18 mouse cellular contexts compared by ENCODE assay signal in the genomic region with DNA sequence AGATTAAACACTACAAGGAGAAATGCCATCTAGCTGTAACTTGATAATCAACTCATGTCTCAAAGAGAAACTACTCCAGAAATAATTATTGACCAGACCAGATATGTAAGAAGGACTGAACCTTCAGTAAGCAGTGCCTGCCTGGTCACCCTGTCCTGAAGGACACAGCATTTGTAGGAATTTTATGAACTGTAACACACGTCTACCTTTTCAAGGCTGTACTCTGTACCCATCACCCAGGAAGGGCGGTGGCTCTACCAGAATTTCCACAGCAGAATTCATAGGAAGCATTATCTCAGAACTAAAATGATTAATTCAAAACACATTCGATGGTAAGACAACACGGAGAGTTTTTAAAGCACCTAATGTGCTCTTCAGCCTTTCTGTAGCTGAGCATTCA. TPM values are rescaled to one million over a fixed set of nuclear protein-coding genes. Genes with fewer than 3 reads are reported as not detected.
DNase-seq lines count a peak whose midpoint lies in the region; ATAC-seq and TF ChIP-seq lines count a peak whose summit lies in the region.
"Had no signal": no experiment of that assay in that cellular context is flagged by ENCODE, and none has a peak within 500 bp of the region (broad histone marks: within the 10 kb centered on the region; RNA-seq: fewer than 3 reads in every experiment).

No protein-coding gene starts in this region.

- DNase-seq in spleen, adult 2 months (ENCODE audit: low read depth in 1 of 2, low spot score in 2 of 2) = no peak
- DNase-seq in spleen, adult 18-20 months = no peak
- DNase-seq in thymus, postnatal 25 days = peak; percentile 53
- no peak for DNase-seq in cerebellum, postnatal 10 days
- DNase-seq: adrenal gland, adult 8-10 months; cerebellum, postnatal 36 days; kidney, postnatal 14 days; retina, postnatal 1 day had no signal

- H3K4me3 ChIP-seq in spleen, adult 2 months (ENCODE audit: extremely low read depth, insufficient read depth, insufficient read length) = peak overlapping the region; percentile 72
- H3K4me3 ChIP-seq in liver, embryonic 15.5 days (replicated peaks) = peak overlapping the region; percentile 37
- H3K4me3 ChIP-seq in midbrain, embryonic 16.5 days (ENCODE audit: low read depth, low read length) = no peak overlapping the region
- H3K4me3 ChIP-seq: embryonic facial prominence, embryonic 13.5 days; forebrain, embryonic 15.5 days; hindbrain, embryonic 10.5 days; intestine, embryonic 15.5 days; limb, embryonic 10.5 days; midbrain, embryonic 13.5 days had no signal

- no peaks in the 10 kb centered on the region for H3K9me3 ChIP-seq in liver, embryonic 15.5 days (replicated peaks)
- no peaks in the 10 kb centered on the region for H3K9me3 ChIP-seq in midbrain, embryonic 16.5 days (replicated peaks; ENCODE audit: control insufficient read depth, low read length, poor library complexity, severe bottlenecking)
- H3K9me3 ChIP-seq: embryonic facial prominence, embryonic 13.5 days; forebrain, embryonic 15.5 days; hindbrain, embryonic 10.5 days; intestine, embryonic 15.5 days; limb, embryonic 10.5 days; midbrain, embryonic 13.5 days had no signal

- no peak overlapping the region for H3K9ac ChIP-seq in liver, embryonic 15.5 days
- no peak overlapping the region for H3K9ac ChIP-seq in midbrain, embryonic 16.5 days (ENCODE audit: low read depth, low read length)
- H3K9ac ChIP-seq: embryonic facial prominence, embryonic 13.5 days; forebrain, embryonic 15.5 days; intestine, embryonic 15.5 days; midbrain, embryonic 13.5 days had no signal

- peaks cover 13% of the 10 kb centered on the region for H3K4me1 ChIP-seq in spleen, adult 2 months (ENCODE audit: control insufficient read depth, insufficient read depth, insufficient read length)
- no peaks in the 10 kb centered on the region for H3K4me1 ChIP-seq in liver, embryonic 15.5 days (replicated peaks)
- H3K4me1 ChIP-seq in midbrain, embryonic 16.5 days (ENCODE audit: control insufficient read depth, insufficient read depth, low read length) = no peaks in the 10 kb centered on the region
- H3K4me1 ChIP-seq: embryonic facial prominence, embryonic 13.5 days; forebrain, embryonic 15.5 days; hindbrain, embryonic 10.5 days; intestine, embryonic 15.5 days; limb, embryonic 10.5 days; midbrain, embryonic 13.5 days had no signal

- no peak for TF ChIP-seq CTCF in spleen, adult 2 months (IDR thresholded peaks at IDR 0.05; ENCODE audit: extremely low read depth, insufficient read depth, insufficient read length, insufficient replicate concordance)

- H3K27me3 ChIP-seq in spleen, adult 2 months (ENCODE audit: control insufficient read depth, insufficient read depth, low read length) = no peaks in the 10 kb centered on the region
- H3K27me3 ChIP-seq in liver, embryonic 15.5 days = no peaks in the 10 kb centered on the region
- no peaks in the 10 kb centered on the region for H3K27me3 ChIP-seq in midbrain, embryonic 16.5 days (ENCODE audit: control insufficient read depth, insufficient read depth, low read depth, low read length)
- H3K27me3 ChIP-seq: embryonic facial prominence, embryonic 13.5 days; forebrain, embryonic 15.5 days; intestine, embryonic 15.5 days; midbrain, embryonic 13.5 days had no signal

- H3K36me3 ChIP-seq in spleen, adult 2 months (ENCODE audit: control insufficient read depth, insufficient read depth, low read length) = peaks cover 11% of the 10 kb centered on the region
- no peaks in the 10 kb centered on the region for H3K36me3 ChIP-seq in liver, embryonic 15.5 days (replicated peaks)
- H3K36me3 ChIP-seq in midbrain, embryonic 16.5 days (ENCODE audit: control insufficient read depth, insufficient read depth, low read length) = no peaks in the 10 kb centered on the region
- H3K36me3 ChIP-seq: embryonic facial prominence, embryonic 13.5 days; forebrain, embryonic 15.5 days; hindbrain, embryonic 10.5 days; intestine, embryonic 15.5 days; limb, embryonic 10.5 days; midbrain, embryonic 13.5 days had no signal

- no peak for TF ChIP-seq POLR2A in spleen, adult 2 months (IDR thresholded peaks at IDR 0.05; ENCODE audit: low read depth, low read length)

- peak overlapping the region; percentile 98 for H3K27ac ChIP-seq in spleen, adult 2 months (ENCODE audit: insufficient read depth, low read length)
- H3K27ac ChIP-seq in liver, embryonic 15.5 days (replicated peaks) = no peak overlapping the region
- H3K27ac ChIP-seq in midbrain, embryonic 16.5 days (ENCODE audit: low read length) = no peak overlapping the region
- H3K27ac ChIP-seq: embryonic facial prominence, embryonic 13.5 days; forebrain, embryonic 15.5 days; hindbrain, embryonic 10.5 days; intestine, embryonic 15.5 days; limb, embryonic 10.5 days; midbrain, embryonic 13.5 days had no signal

- peak; percentile 11 for ATAC-seq in activated CD4-positive, CD25-positive, alpha-beta regulatory T cell, adult 4 months
- ATAC-seq in liver, embryonic 15.5 days (ENCODE audit: insufficient read depth) = no peak
- ATAC-seq in midbrain, embryonic 16.5 days = no peak
- ATAC-seq: forebrain, embryonic 15.5 days; intestine, embryonic 15.5 days; midbrain, embryonic 13.5 days had no signal

- no peak overlapping the region for H3K4me2 ChIP-seq in liver, embryonic 15.5 days
- H3K4me2 ChIP-seq in midbrain, embryonic 16.5 days (ENCODE audit: low read length) = no peak overlapping the region
- H3K4me2 ChIP-seq: embryonic facial prominence, embryonic 13.5 days; forebrain, embryonic 15.5 days; heart, embryonic 11.5 days; intestine, embryonic 15.5 days; midbrain, embryonic 13.5 days had no signal

- WGBS in spleen, adult 2 months = 9% methylated on average over 4 of the region's 4 CpGs
- WGBS in liver, embryonic 15.5 days (ENCODE audit: insufficient replicate concordance) = 37% methylated on average over 4 of the region's 4 CpGs
- WGBS in midbrain, embryonic 16.5 days = 86% methylated on average over 4 of the region's 4 CpGs

RNA-seq across cellular contexts. Expression of a gene that starts 1.4 kb away (rescaled TPM):
- 239 and 294 TPM in 2 replicates for polyA plus RNA-seq in spleen, adult 2 months (2012; rRNA removed)
- polyA plus RNA-seq in activated CD4-positive, CD25-positive, alpha-beta regulatory T cell, adult 4 months (2017; shearing (Covaris generic)) = 1,000 to 10,000 TPM; 1,133 to 1,303 TPM
- polyA plus RNA-seq in liver, embryonic 15.5 days (2015; fragmentation: Nextera tagmentation; extraction: Ambion mirVana) = 7.8 and 7.9 TPM in 2 replicates
- 0.56 and 0.59 TPM in 2 replicates for polyA plus RNA-seq in midbrain, embryonic 16.5 days (2015; fragmentation: Nextera tagmentation; extraction: Ambion mirVana)

Comparison
In these comparisons a context has a peak if more than half of its experiments do, and no peak if none do; other contexts are left out.
1. RNA of a gene that starts 1.4 kb away (polyA plus RNA-seq): 1,133 to 1,303 TPM in activated CD4-positive, CD25-positive, alpha-beta regulatory T cell, adult 4 months and 239 to 294 TPM in spleen, adult 2 months; 7.8 to 7.9 TPM in liver, embryonic 15.5 days and 0.56 to 0.59 TPM in midbrain, embryonic 16.5 days; every median in the first group is over 10 times any median in the second.